Mouse (Mus musculus): ENCODE measurements around the gene Pde9a.

The Pde9a gene

DNA sequence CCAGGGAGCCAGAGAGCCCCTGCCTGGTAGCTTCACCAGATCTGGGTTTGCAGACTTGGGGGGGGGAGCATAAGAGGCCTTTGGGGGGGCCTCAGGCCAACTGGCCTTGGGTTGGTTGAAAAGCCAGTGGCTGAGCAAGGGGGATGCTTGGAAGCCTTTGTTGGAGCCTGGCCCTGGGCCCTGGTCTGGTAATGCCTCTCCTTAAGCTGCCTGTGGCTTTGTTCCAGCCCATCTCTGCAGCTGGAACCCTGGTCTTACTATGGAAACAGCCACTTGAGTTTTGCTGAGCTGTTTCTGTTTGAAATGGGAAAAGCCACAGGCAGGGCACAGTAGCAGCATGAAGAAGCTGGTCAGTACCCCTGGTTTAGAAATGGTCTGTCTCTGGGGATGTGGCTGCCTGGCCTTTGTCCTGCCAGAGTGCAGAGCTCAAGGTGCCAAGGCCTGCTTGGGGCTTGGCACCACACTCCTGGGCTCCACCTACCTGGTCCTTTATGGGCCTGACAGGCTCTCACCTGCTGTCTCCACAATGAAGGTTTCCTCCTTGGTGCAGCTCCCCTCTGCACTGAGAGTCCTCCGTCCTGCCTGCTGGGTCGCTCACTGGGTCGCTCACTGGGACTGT lies 3.5 kb downstream of the Pde9a start:
- DNase-seq (ENCODE audit: low spot score) = no peak

GRCm38 (mm10) chr17:31391462-31391861 lies 5.5 kb downstream of the Pde9a start:
- no peak for DNase-seq (ENCODE audit: low spot score)

DNA sequence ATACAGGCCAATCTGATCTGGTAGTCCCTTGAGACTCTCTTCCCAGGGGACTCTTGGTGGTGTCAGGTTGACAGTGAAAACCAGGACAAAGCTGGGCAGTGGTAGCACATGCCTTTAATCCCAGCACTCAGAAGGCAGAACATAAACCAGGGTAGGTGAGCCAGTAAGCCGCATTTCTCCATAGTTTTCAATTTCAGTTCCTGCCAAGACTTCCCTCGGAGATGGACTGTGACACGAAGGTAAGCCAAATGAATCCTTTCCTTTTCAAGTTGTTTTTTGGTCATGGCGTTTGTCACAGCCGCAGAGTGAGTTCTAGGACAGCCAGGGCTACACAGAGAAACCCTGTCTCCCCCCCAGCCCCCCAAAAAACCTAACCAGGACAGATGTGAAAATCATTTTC lies 6.0 kb downstream of the Pde9a start:
- no peak for DNase-seq (ENCODE audit: low spot score)

- no peak for DNase-seq (ENCODE audit: low spot score)
These were observed 7.8 kb downstream of the Pde9a start for GRCm38 (mm10) chr17:31393811-31394210.

DNA sequence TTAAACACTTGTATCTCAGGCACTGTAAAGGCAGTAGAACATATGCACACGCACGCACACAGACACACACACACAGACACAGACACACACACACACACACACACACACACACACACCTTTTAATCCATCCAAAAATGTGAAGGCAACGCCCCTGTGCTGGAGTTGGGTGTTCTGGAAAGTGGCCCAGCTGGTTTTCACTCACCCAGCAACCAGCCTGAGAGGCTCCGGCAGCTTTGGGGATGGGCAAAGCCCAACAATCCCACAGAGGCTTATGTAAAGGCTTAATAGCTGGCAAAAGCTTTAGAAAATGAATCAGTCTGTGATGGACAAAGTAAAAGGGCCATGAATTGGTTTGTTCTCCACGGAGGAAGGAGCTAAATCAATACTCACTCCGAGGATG lies 14.3 kb downstream of the Pde9a start:
- no peak for DNase-seq (ENCODE audit: low spot score)

DNA sequence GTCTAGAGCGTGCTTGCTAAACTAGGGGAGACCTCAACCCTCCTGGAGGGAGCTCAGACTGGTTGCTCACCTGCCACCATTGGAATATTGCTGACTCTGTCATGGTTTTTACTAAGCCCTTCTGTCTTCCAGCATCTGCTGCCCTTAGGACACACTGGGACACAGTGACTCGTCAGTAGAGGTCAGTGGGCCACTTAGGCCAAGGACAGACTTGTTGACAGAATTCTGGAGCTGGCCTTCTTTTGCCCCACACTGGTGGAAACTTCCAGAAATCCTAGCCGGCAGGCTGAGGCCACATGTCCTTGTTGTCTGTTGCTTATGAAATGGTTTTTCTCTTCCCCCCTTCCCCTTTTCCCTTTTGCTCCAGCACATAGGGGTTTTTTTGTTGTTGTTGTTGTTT lies 15.2 kb downstream of the Pde9a start:
- no peak for DNase-seq (ENCODE audit: low spot score)

DNA sequence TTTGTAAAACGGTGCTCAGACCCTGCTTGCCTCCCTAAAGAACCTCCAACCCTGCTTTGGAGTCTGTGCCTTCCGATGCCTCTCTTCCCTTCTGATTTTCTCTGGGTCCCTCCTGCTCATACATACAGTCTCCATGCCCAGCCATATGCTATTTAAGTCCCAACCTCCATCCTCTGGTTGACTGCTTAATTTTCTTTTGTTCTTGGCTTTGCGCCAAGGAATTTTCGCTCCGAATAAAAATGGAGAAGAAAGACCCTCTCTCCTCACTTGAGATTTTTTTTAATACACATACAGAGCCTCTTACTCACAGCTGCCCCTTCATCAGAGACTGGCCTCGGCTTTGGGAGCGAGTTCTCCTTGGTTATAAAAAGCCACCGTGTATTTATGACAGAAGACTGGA lies 16.7 kb downstream of the Pde9a start:
- DNase-seq (ENCODE audit: low spot score) = no peak

DNA sequence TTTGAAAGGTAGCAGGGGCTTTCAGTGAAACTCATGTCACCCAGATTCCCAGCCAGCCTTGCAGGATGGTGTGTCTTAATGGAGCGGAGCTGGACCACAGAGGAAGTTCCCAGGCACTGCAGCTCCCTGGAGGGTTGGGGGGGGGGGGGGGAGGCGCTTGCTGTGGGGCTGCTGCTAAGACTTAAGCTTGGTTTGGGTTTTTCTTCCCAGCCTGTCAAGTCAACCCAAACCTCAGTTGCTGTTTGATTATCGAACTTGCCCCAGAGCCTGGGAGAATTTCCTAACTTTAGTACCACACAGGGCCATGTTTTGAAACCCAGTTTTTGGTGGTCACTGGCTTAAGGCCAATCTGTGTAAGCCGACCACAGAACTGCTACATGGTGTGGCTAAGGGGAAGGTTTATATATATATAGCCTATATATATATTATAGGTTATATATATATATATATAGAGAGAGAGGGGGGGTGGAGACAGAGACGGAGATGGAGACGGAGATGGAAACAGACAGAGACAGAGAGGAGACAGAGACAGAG lies 19.8 kb downstream of the Pde9a start:
- no peak for DNase-seq (ENCODE audit: low spot score)

DNA sequence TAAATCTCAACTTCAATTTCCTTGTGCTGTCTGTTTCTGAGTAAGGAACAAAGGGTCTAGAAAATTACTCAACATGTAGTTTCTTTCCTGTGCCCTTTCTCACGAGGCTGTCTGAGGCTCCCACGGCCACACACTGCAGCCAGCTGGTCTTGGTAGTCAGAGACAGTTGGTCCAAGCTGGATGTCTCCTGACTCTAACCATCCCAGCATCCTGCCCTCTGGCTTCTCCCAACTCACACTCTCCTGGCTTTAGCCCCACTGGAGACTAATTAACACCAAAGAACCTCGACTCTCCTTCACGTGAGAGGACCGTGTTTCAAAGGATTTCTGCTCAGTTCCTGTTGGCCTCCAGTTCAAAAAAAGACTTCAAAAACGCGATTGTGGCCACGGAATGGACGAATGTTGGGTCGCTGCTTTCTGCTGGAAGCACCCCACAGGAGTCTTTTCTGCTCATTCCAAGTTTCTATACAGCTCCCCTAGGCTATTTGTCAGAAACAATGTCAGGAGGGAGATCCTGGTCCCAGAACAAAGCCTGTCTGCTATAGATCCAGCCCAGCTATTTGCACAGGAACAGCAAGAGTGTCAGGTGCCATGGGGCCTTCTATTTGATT lies 23.8 kb downstream of the Pde9a start:
- no peak for DNase-seq (ENCODE audit: low spot score)

DNA sequence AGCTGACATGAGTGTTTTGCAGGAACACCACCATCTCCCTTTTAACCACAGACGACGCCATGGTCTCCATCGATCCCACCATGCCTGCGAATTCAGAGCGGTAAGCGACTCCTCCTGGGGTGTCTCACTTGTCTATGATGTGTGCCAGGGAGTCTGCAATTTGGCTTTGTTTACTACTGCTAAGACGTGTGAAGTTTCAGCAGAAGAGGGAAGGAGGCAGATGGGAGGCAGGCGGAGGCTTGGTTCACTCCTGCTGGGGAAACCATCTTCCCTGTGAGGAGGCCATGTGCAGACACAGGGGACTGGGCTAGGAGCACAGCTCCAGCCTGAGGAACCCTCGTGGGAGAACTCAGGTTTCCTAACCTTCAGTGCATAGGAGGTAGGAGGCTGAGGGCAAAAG lies 29.2 kb downstream of the Pde9a start:
- DNase-seq (ENCODE audit: low spot score) = no peak

GRCm38 (mm10) chr17:31418804-31419597 lies 33.0 kb downstream of the Pde9a start:
- no peak for DNase-seq (ENCODE audit: low spot score)

- DNase-seq (ENCODE audit: low spot score) = no peak
These were observed 33.6 kb downstream of the Pde9a start for GRCm38 (mm10) chr17:31419598-31419950.

GRCm38 (mm10) chr17:31419995-31420394 lies 34.0 kb downstream of the Pde9a start:
- DNase-seq (ENCODE audit: low spot score) = no peak

GRCm38 (mm10) chr17:31420658-31421057 lies 34.6 kb downstream of the Pde9a start:
- no peak for DNase-seq (ENCODE audit: low spot score)

GRCm38 (mm10) chr17:31422381-31422780 lies 36.4 kb downstream of the Pde9a start:
- DNase-seq (ENCODE audit: low spot score) = no peak

- DNase-seq (ENCODE audit: low spot score) = no peak
These were observed 37.0 kb downstream of the Pde9a start for GRCm38 (mm10) chr17:31423020-31423419.

- DNase-seq (ENCODE audit: low spot score) = no peak
These were observed 38.3 kb downstream of the Pde9a start for GRCm38 (mm10) chr17:31424358-31424757.

- no peak for DNase-seq (ENCODE audit: low spot score)
These were observed 38.8 kb downstream of the Pde9a start for GRCm38 (mm10) chr17:31424798-31425197.

GRCm38 (mm10) chr17:31425827-31426698 lies 40.1 kb downstream of the Pde9a start:
- DNase-seq (ENCODE audit: low spot score) = no peak

DNA sequence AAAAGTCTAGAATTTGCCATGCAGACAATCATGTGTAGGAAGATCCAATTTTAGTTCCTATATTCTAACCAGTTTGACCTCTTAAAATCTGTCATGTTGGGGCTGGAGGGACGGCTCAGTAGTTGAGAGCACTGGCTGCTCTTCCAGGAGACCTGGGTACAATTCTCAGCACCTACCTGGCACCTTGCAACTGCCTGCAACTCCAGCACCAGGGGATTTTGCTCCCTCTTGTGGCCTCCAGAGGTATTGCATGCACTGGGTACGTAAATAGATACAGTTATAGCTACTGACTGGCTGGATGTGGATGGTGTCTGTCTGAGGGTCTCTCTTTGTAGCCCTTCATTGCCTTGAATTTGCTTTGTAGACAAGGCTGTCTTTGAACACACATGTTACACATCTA lies 43.4 kb downstream of the Pde9a start:
- no peak for DNase-seq (ENCODE audit: low spot score)

GRCm38 (mm10) chr17:31432878-31433281 lies 46.9 kb downstream of the Pde9a start:
- no peak for DNase-seq (ENCODE audit: low spot score)

GRCm38 (mm10) chr17:31433401-31433928 lies 47.5 kb downstream of the Pde9a start:
- DNase-seq (ENCODE audit: low spot score) = no peak
